Mouse (Mus musculus): ENCODE results near the gene Foxn3.

The Foxn3 gene

DNA sequence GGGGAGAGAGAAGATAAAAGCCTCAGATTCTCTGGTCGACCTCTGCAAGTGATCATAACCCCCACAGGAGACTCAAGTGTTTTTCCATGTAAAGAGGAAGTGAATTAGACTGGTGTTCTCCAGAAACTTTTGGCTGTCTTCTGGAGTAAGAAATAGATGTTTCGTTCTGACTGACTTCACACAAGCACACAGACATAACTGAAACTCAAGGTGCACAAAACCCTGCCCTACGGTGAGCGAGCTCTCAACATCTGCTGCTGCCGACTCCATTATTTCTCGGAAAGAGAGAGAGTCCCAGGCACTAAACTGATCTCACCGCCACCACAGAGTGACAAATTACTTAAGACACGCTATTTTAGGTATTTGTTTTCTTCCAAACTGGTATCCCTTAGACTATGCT lies 237.2 kb downstream of the Foxn3 start:
- no peak for DNase-seq (ENCODE audit: low spot score)

DNA sequence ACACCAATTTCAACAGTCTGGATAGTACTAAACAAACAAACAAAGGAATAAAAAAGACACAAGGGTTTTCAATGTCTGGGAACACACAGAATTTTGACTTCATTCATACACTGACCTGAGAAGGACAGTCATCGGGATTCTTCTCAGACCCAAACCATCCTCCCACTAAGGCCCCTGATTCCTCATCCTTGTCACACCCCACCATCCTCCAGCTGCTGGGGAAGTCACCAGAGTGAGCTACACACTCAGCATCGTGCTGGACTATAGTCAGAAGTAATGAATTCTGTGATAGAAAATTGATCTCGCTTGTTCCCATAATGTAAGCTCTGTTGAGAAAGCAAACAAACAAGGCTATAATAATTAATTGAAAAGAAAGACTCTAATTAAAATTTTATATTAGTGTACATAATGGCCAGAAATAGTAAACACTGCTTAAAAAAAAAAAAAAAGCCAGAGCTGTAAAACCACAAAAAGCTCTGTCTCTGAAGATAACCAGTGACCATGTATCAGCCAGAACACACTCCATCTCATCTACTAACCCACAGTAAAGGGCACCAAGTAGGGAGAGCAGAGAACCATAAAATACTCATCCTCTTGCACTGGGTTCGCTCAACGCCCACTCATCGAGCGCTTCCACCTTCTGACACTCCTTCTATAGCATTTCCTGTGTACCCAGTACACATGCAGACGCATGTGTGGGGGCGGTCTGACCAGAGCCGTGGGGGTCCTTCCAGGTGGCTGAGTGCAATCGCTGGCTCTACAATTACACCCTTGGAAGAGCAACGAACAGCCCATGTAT lies 241.6 kb downstream of the Foxn3 start:
- DNase-seq (ENCODE audit: low spot score): peak; percentile 47

DNA sequence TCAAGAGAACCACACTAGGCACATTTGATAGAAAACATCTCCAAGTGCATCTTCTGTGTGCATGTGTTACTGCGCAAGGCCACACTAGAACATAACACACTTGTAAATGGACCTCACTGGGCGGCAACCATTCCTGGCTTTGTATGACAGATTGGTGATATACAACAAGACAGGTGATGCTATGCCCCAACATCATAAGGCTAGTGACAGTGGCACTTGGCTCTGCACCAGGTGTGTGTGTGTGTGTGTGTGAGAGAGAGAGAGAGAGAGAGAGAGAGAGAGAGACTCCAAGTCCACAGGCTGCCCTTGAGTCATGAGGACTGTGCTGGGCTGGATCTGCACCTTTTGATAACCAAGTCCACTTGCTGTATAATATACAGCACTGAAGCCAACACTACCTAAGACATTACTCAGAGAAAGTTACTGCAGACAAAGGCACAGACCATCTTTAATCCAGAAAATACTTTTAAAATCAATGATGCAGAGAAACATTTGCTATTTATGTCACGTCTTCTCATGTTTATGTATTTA lies 242.4 kb downstream of the Foxn3 start:
- no peak for DNase-seq (ENCODE audit: low spot score)

DNA sequence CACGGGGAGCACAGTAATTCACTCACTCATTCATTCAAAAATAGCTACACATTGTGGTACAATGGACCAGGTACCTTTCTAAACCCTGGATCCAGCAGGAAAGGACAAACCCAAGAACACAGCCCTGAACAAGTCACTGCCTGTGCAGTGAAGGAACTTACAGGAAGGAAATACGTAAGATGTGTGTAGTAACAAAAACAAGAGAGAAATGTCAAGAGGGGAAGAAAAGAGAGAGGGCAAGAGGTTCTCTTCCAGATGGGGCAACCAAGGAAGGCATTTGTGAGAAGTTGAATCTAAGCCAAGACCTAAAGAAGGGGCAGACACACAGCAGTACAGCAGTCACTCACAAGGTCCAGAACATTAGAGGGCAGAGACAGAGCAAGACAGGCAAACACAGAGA lies 243.5 kb downstream of the Foxn3 start:
- no peak for DNase-seq (ENCODE audit: low spot score)

DNA sequence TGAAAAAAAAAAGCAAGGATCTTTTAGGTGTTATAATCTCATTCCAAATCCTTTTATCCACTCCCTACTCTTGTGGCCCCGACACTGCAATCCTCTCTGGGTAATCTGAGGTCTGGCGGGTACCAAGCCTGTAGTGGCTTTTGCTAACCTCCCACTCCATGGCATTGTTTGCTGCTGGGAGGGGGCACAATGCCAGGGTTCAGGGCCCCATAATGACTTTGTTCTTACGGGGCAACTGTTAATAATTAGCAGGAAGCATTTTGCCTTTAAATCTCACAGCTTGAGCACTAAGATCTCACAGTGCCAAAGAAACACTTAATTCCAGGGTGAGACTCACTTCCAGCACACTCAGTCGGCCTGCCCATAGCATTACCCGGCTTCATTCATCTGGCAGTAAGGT lies 244.2 kb downstream of the Foxn3 start:
- DNase-seq (ENCODE audit: low spot score): no peak

DNA sequence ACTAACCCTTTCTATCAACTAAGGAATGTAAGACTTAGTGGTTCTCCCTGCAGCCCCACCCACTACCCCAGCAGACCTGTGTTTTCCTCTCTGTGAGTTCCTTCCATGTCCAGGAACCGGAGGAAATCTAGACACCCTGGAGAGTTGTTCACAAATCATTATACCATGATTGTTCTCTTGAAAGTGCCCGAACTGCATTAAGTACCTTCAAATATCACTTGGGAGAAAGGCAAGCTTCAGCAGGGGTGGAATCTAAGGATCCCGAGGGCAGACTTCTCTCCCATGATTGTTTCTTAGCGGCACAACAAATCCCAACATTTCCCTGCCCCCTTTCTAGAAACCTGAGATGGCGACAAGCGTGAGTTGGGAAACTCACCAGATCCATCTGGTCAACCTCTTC lies 247.5 kb downstream of the Foxn3 start:
- DNase-seq (ENCODE audit: low spot score): no peak

DNA sequence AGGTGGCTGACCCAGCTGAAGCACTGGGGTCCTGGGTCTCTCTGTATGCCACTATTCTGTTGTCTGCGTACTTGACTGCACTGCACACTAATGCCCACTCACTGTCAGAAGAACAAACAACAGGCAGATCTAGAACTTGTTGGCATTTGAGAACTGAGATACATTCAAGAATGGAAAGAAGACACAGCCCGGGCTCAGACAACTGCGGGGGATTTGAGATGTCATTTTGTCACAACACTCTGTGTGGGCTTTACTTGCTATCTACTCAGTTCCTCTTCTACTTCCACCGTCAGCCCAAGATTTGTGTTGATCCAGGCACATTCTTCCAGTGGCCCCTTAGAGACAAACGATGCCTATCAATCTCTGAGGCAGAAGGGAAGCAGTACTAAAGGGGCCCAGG lies 248.6 kb downstream of the Foxn3 start:
- DNase-seq (ENCODE audit: low spot score): no peak

DNA sequence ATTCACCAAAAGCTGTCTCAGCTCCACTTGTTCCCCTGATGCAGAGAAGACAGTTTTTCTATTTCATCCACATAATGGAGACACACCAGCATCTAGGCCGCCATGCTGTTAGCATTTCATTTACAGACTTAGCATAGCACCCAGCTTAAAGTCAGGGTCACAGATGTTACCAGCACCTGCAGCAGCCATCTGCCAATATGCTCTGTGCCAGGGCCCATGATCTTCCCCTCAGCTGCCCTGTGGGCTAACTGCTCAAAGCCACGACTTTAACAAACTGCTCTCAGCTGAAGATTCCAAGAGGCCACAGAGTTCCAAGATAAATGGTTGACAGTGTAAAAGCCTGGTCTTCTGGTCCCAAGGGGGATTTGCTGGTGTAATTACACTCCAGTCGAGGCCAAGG lies 252.1 kb downstream of the Foxn3 start:
- no peak for DNase-seq (ENCODE audit: low spot score)

DNA sequence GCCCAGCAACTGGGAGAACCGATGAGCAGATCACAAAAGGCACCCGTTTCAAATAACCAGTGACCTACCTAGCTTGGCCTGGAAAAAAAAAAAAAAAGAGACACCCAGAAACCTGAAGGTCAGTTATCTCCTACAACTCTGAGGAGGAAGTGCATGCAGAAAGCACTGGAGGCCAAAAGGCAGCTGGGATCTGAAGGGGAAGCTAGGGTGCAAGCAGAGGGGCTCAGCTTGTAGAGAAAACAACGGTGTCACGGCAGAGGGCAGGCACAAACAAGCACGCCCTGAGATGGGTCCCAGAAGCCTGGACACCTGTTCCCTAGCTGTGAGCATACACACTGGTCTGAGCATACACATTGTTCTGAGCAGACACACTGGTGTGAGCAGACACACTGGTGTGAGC lies 253.4 kb downstream of the Foxn3 start:
- DNase-seq (ENCODE audit: low spot score): no peak

DNA sequence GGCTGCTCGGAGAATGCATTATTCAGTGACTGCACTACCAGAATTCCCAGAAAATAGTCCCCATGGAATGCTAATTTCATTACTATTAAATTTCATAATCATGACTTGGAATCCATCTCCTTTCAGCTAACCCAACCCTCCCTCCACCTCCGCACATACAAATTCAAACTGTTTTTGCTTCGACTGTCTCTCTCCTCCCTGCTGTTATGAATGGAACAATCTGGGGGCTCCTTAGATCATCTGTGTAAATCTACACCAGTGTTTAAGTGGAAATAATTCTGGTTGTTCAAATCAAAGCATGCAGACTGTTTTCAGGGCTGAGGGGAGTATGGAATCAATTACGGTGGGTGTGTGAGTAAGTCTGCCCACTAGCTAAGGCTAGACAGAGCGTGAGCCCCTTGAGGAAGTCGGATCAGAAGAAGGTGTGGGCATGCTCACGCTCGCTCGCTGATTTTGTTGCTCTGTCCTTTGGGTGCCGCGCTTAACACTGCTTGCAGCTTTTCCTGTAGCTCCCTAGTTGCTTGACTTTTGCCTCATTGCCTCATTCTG lies 254.8 kb downstream of the Foxn3 start:
- no peak for DNase-seq (ENCODE audit: low spot score)

DNA sequence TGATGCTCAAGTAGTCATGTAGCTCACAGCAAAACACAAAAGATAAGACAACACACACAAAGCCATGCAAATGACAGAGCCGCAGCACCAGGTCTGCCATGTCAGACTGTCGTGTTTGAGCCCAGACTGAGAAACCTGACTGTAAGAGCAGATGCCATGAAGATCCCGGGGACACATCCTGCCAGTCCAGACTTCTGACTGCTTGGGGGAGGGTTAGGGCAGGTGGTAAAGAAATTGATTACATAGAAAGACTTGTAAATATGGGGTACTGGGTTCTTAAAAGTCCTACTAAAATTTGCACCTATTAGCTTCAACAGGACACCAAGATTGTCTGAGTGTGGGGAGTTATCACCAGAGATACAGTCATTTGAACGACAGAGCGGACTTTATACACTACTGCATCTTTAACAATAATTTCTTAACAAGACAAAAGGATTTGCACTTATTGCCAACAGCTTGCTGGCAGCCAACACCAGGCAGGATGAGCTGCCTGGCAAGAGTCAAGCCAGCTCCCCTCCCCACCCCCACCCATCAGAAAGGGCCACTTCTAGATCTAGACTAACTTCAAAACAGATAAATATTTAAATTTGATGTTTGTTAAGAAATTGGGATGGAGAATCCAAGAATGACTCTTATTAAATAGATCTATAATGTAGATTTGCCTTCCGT lies 256.7 kb downstream of the Foxn3 start:
- no peak for DNase-seq (ENCODE audit: low spot score)

DNA sequence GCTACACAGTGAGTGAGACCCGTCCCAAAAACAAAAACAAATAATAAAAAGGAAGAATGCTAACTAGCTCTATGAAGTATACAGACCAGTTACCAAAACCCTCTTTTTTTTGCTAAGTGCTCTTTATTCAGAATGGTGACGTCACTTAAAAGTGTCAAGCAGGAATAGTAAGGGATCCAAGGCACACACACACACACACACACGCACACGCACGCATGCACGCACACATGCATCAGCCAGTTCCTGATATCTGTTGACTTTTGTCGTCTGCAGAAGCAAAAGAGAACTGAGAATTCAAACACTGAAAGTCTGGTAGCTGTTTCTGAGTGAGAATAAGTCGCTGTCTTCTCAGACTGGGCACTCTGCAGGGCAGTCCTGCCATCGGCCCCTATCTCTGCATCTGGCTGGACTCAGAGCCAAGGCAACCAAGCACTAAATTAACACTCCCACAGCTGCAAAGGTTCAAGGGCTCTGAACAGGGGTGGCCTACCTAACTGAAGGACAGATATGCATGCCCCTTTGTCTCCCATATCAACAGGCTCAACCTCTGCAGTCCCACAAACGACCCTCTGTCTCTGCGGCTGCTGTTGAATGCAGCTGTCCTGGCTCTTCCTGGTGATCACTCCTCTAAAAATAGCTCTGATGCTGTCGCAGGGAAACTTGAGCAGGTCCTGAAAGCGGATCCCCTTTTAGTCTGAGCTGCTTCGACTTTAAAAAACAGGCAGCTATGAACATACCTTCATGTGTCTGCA lies 257.4 kb downstream of the Foxn3 start:
- no peak for DNase-seq (ENCODE audit: low spot score)

DNA sequence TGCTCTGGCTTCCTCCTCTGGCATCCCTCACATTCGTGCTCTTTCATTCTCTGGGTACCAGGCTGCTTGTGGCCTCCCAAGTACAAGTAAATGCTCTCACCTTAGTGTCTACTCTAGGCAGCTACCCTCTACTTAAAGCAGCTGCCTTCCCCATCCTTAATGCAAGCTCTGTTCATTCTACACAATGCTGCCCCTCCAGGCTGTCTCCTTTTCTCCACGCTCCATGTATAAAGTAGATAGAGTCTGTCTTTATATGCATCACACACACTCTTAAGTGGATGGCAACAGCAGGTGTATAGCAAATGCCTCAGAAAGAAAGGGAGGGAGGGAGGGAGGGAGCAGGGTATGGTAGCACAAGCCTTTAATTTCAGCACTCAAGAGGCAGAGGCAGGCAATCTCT lies 258.1 kb downstream of the Foxn3 start:
- DNase-seq (ENCODE audit: low spot score): no peak

DNA sequence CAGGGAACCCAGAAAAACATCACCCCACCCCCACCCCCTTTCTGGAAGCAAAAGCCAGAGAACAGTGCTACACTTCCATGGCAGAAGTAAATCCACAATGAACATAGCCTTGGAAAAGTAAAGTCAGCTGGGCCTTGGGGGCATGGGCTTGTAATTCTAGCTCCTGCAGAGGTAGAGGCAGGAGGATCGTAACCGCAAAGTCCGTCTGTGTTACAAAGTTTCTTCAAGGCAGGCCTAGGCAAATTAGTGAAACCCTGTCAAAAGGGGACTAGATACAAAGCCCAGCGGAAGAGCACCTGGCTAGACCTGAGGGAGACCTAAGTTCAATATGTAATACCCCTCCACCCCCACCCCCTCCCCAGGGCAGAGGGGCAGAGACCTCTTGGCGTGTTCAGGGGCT lies 259.3 kb downstream of the Foxn3 start:
- DNase-seq (ENCODE audit: low spot score): no peak

DNA sequence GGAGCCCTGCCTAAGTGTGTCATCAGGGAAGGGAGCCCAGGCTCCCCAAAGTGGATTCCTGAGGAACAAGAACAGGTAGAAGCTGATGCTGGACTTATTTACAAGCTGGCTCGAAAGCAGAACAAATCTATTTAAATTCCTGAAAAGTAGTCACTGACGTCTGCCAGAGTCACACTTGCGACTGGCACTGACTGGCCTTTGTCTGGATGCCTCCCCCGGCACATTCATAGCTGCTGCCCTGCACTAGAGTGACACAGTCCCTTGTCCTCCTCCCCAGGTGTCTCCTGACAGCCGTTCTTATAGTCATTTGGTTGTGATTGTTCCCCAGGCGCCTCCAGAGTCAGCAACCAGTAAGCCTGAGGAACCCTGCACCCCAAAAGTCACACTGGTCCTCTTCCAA lies 259.8 kb downstream of the Foxn3 start:
- no peak for DNase-seq (ENCODE audit: low spot score)

DNA sequence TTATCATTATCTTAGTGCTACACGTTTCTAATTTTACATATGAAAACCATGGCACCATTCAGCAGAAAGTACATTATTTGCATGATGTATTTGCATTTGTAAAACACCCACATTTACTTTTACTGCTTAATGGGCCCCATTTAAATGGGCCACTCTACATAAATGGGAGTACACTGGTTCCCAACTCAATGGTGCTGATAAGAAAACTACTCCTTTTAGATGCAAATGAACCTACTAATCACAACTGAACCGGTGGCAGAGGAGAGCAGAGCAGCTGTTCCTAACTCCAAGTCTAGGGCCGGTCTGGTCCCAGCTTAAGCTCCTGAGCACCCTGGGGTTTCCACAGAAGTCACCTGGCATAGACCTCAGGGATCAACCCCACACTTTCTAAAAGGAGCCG lies 263.5 kb downstream of the Foxn3 start:
- no peak for DNase-seq (ENCODE audit: low spot score)

DNA sequence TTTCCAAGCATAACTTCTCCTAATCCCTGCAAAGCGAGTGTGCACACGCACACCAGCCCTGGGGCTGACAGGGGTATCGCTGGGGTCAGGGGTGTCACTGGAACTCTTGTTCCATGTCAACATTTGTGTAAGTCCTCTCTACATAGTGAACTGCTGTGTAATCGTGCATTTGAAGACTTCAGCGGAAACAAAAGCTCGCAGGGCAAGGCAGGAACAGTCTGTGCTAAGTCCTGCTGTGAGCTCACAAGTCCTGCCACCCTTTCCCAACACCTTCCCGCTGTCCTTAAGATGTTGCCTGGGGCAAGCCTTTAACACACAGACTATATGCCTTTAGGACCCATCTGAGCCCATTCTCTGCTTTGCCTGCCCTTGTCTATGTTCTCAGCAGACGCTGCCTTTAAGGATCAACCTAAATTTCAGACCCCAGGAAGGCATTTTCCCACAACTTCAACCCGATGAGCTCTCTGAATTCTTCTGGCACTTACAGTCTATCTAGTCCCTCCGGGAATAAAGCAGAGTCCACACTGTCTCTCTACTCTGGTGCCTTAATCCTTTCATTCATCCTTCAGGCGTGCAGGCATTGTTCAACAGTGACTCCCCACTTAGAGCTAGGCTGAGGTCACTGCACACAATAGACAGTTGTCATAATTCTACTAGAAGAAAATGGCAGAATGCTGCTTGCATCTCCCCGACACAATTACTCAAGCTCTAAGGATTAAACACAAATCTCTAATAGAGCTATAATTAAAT lies 264.4 kb downstream of the Foxn3 start:
- no peak for DNase-seq (ENCODE audit: low spot score)

DNA sequence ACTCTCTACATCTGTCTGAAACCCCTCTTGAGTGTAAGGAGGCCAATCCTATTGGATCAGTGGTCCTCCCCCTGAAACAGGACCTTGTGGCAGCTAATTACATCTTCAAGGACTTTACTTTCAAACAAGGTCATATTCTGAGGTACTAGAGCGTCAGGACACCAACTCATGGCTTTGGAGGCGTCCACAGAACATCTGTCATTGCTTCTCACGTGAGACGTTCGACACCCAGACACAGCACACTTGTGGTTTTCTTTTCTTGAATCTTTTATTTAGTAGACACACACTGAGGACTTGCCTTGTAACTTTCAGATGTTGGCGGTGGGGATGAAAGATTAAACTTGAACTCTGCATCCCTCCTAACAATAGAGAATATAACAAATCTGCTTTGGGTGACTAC lies 265.1 kb downstream of the Foxn3 start:
- DNase-seq (ENCODE audit: low spot score): no peak

DNA sequence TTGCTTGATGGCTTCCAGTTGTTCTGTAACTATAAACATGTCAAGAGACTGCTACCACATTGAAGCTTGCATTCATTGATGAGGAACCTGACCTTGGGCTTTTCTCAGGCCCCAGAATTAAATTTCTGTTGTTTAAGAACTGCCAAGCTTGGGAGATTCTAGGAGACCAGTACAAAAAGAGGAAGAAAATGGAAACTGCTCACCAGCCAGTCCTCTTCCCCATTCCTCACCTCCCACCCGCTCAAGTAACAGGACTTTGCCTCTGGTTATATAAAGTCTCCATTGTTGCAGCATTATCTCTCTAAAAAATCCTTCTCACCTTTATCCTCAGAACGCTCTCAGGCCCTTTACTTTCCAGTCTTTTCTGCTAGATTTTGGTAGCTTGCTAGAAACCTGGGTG lies 265.6 kb downstream of the Foxn3 start:
- no peak for DNase-seq (ENCODE audit: low spot score)

DNA sequence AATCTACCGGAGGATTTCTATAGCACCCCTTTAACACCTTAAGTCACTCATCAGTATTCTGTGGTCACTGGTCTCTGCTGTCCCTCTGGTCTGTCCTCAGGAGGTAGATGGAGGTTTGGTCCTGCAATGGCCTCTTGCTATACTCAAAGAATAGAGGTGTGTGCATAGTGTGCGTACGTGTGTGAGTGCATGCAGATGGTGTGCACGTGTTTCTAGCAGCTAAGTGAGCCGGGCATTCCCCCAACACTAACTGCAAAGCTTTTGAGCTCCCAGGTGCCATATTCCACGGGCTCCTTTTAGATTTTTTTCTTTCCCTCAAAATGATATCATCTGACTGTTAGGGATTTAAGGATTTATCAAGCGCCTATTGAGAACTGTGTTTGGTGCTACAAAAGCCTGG lies 269.9 kb downstream of the Foxn3 start:
- no peak for DNase-seq (ENCODE audit: low spot score)

DNA sequence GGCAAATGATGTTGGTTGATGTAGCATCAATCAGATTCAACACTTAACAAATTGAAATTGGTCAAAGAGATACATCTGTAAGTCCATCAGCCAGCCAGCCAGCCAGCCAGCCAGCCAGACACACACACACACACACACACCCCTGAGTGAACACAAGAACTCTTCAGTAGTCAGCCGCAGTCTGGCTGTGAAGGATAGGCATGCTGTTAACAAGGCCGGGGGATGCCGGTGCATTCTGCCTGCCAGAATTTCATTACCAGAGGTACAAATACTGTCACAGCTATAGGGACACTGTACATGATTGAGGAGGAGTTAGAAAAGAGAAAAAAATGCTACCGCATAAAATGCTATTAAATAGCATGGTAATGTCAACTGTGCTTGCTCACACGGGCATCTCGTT lies 271.2 kb downstream of the Foxn3 start:
- DNase-seq (ENCODE audit: low spot score): no peak

DNA sequence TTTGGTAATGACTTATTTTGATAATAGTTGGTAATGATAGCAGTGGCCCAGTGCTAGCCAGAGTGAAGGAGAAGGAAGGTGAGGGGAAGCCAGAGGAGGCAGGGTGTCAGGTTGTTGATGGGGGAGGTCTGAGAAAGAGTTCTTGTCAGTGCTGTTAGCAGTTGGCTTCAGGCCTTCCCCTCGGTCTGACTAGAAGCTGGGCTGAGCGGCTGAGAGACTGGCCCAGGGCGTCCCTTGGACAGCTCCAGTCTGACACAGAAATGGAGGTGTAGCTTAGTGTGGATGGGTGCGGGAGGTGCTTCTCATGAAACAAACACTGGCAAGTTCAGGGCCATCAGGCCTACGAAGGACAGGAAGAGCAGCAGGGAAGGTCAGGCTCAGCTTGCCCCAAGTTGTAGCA lies 276.3 kb downstream of the Foxn3 start:
- no peak for DNase-seq (ENCODE audit: low spot score)

Data from c-Kit-positive CD71-positive TER-119-positive erythroid progenitor cells, embryonic 14.5 days (primary cell).